Mouse (Mus musculus): ENCODE measurements at regions not wholly inside any gene's neighbourhood (a gene's known extent, or its start where the extent isn't known, plus 50 kb on each side); places are given as distances from the start of the nearest gene placed in this dataset.

GRCm38 (mm10) chr8:60372681-60373398 is 130.2 kb downstream of the Gm10283 start:
- WGBS: 90% methylated on average over 9 of the region's 9 CpGs
- no peak overlapping the region for H3K9ac ChIP-seq (ENCODE audit: low read depth, low read length)
- no peaks in the 10 kb centered on the region for H3K36me3 ChIP-seq (ENCODE audit: control insufficient read depth, insufficient read depth, low read length)
- no peak overlapping the region for H3K27ac ChIP-seq (ENCODE audit: low read depth, low read length)
- ATAC-seq: no peak
- H3K4me3 ChIP-seq (ENCODE audit: low read length): no peak overlapping the region
- no peaks in the 10 kb centered on the region for H3K9me3 ChIP-seq (ENCODE audit: control insufficient read depth, low read length)
- H3K4me2 ChIP-seq (ENCODE audit: low read length): no peak overlapping the region
- no peaks in the 10 kb centered on the region for H3K4me1 ChIP-seq (ENCODE audit: control insufficient read depth, insufficient read depth, low read depth, low read length)
- H3K27me3 ChIP-seq (replicated peaks; ENCODE audit: control insufficient read depth, insufficient read depth, low read length): no peaks in the 10 kb centered on the region

GRCm38 (mm10) chr8:60348291-60348690 is 154.7 kb downstream of the Gm10283 start:
- no peak overlapping the region for H3K4me2 ChIP-seq (ENCODE audit: low read length)
- no peaks in the 10 kb centered on the region for H3K9me3 ChIP-seq (ENCODE audit: control insufficient read depth, low read length)
- no peaks in the 10 kb centered on the region for H3K4me1 ChIP-seq (ENCODE audit: control insufficient read depth, insufficient read depth, low read depth, low read length)
- no peak overlapping the region for H3K4me3 ChIP-seq (ENCODE audit: low read length)
- WGBS: 41% methylated on average over 2 of the region's 2 CpGs
- H3K27ac ChIP-seq (ENCODE audit: low read depth, low read length): no peak overlapping the region
- H3K27me3 ChIP-seq (replicated peaks; ENCODE audit: control insufficient read depth, insufficient read depth, low read length): no peaks in the 10 kb centered on the region
- ATAC-seq: no peak
- no peaks in the 10 kb centered on the region for H3K36me3 ChIP-seq (ENCODE audit: control insufficient read depth, insufficient read depth, low read length)
- H3K9ac ChIP-seq (ENCODE audit: low read depth, low read length): no peak overlapping the region

GRCm38 (mm10) chr8:60345830-60346420 is 157.1 kb downstream of the Gm10283 start:
- Histone ChIP-seq H3K27ac (ENCODE audit: low read depth, low read length) (no peak overlapping the region), H3K4me1 (ENCODE audit: control insufficient read depth, insufficient read depth, low read depth, low read length) (no peaks in the 10 kb centered on the region), H3K4me2 (ENCODE audit: low read length) (no peak overlapping the region), H3K9ac (ENCODE audit: low read depth, low read length) (no peak overlapping the region), H3K4me3 (ENCODE audit: low read length) (no peak overlapping the region), H3K27me3 (replicated peaks; ENCODE audit: control insufficient read depth, insufficient read depth, low read length) (no peaks in the 10 kb centered on the region), H3K9me3 (ENCODE audit: control insufficient read depth, low read length) (no peaks in the 10 kb centered on the region), H3K36me3 (ENCODE audit: control insufficient read depth, insufficient read depth, low read length) (no peaks in the 10 kb centered on the region)
- WGBS: 31% methylated on average over 6 of the region's 6 CpGs
- peak; percentile 81; the same call in 1 of the 2 replicates for ATAC-seq

GRCm38 (mm10) chr8:60315478-60315877 is 187.5 kb downstream of the Gm10283 start:
- H3K36me3 ChIP-seq (ENCODE audit: control insufficient read depth, insufficient read depth, low read length): no peaks in the 10 kb centered on the region
- 63% methylated on average over 3 of the region's 3 CpGs for WGBS
- H3K27me3 ChIP-seq (replicated peaks; ENCODE audit: control insufficient read depth, insufficient read depth, low read length): no peaks in the 10 kb centered on the region
- H3K4me2 ChIP-seq (ENCODE audit: low read length): no peak overlapping the region
- H3K9me3 ChIP-seq (ENCODE audit: control insufficient read depth, low read length): no peaks in the 10 kb centered on the region
- H3K9ac ChIP-seq (ENCODE audit: low read depth, low read length): no peak overlapping the region
- ATAC-seq: no peak
- H3K27ac ChIP-seq (ENCODE audit: low read depth, low read length): no peak overlapping the region
- no peak overlapping the region for H3K4me3 ChIP-seq (ENCODE audit: low read length)
- H3K4me1 ChIP-seq (ENCODE audit: control insufficient read depth, insufficient read depth, low read depth, low read length): no peaks in the 10 kb centered on the region

- Histone ChIP-seq H3K27me3 (replicated peaks; ENCODE audit: control insufficient read depth, insufficient read depth, low read length) (no peaks in the 10 kb centered on the region), H3K4me2 (ENCODE audit: low read length) (no peak overlapping the region), H3K4me3 (ENCODE audit: low read length) (no peak overlapping the region), H3K9me3 (ENCODE audit: control insufficient read depth, low read length) (no peaks in the 10 kb centered on the region), H3K4me1 (ENCODE audit: control insufficient read depth, insufficient read depth, low read depth, low read length) (no peaks in the 10 kb centered on the region), H3K36me3 (ENCODE audit: control insufficient read depth, insufficient read depth, low read length) (no peaks in the 10 kb centered on the region), H3K9ac (ENCODE audit: low read depth, low read length) (no peak overlapping the region), H3K27ac (ENCODE audit: low read depth, low read length) (no peak overlapping the region)
- WGBS: 59% methylated on average over 8 of the region's 8 CpGs
- ATAC-seq: no peak
Measured at GRCm38 (mm10) chr8:60313977-60314854, 188.8 kb downstream of the Gm10283 start.

- Histone ChIP-seq H3K4me2 (ENCODE audit: low read length) (no peak overlapping the region), H3K27me3 (replicated peaks; ENCODE audit: control insufficient read depth, insufficient read depth, low read length) (no peaks in the 10 kb centered on the region), H3K9ac (ENCODE audit: low read depth, low read length) (no peak overlapping the region), H3K27ac (ENCODE audit: low read depth, low read length) (no peak overlapping the region), H3K9me3 (ENCODE audit: control insufficient read depth, low read length) (no peaks in the 10 kb centered on the region), H3K36me3 (ENCODE audit: control insufficient read depth, insufficient read depth, low read length) (no peaks in the 10 kb centered on the region), H3K4me3 (ENCODE audit: low read length) (no peak overlapping the region), H3K4me1 (ENCODE audit: control insufficient read depth, insufficient read depth, low read depth, low read length) (no peaks in the 10 kb centered on the region)
- WGBS: 58% methylated on average over 2 of the region's 2 CpGs
- no peak for ATAC-seq
Measured at GRCm38 (mm10) chr8:60310136-60310535, 192.9 kb downstream of the Gm10283 start.

- no peaks in the 10 kb centered on the region for H3K9me3 ChIP-seq (ENCODE audit: control insufficient read depth, low read length)
- H3K27ac ChIP-seq (ENCODE audit: low read depth, low read length): no peak overlapping the region
- WGBS: 87% methylated on average over 7 of the region's 7 CpGs
- H3K27me3 ChIP-seq (replicated peaks; ENCODE audit: control insufficient read depth, insufficient read depth, low read length): no peaks in the 10 kb centered on the region
- no peak for ATAC-seq
- H3K9ac ChIP-seq (ENCODE audit: low read depth, low read length): no peak overlapping the region
- H3K4me3 ChIP-seq (ENCODE audit: low read length): no peak overlapping the region
- no peaks in the 10 kb centered on the region for H3K4me1 ChIP-seq (ENCODE audit: control insufficient read depth, insufficient read depth, low read depth, low read length)
- H3K4me2 ChIP-seq (ENCODE audit: low read length): no peak overlapping the region
- no peaks in the 10 kb centered on the region for H3K36me3 ChIP-seq (ENCODE audit: control insufficient read depth, insufficient read depth, low read length)
Measured at GRCm38 (mm10) chr8:60301282-60301681, 201.7 kb downstream of the Gm10283 start.

GRCm38 (mm10) chr8:60277211-60277801 is 225.7 kb downstream of the Gm10283 start:
- no peaks in the 10 kb centered on the region for H3K9me3 ChIP-seq (ENCODE audit: control insufficient read depth, low read length)
- H3K9ac ChIP-seq (ENCODE audit: low read depth, low read length): no peak overlapping the region
- H3K36me3 ChIP-seq (ENCODE audit: control insufficient read depth, insufficient read depth, low read length): no peaks in the 10 kb centered on the region
- no peak overlapping the region for H3K27ac ChIP-seq (ENCODE audit: low read depth, low read length)
- H3K4me3 ChIP-seq (ENCODE audit: low read length): no peak overlapping the region
- no peaks in the 10 kb centered on the region for H3K27me3 ChIP-seq (replicated peaks; ENCODE audit: control insufficient read depth, insufficient read depth, low read length)
- no peak overlapping the region for H3K4me2 ChIP-seq (ENCODE audit: low read length)
- H3K4me1 ChIP-seq (ENCODE audit: control insufficient read depth, insufficient read depth, low read depth, low read length): no peaks in the 10 kb centered on the region
- WGBS: 32% methylated on average over 2 of the region's 2 CpGs
- ATAC-seq: no peak

- Histone ChIP-seq H3K4me2 (ENCODE audit: low read length) (no peak overlapping the region), H3K4me3 (ENCODE audit: low read length) (no peak overlapping the region), H3K4me1 (ENCODE audit: control insufficient read depth, insufficient read depth, low read depth, low read length) (no peaks in the 10 kb centered on the region), H3K27me3 (replicated peaks; ENCODE audit: control insufficient read depth, insufficient read depth, low read length) (no peaks in the 10 kb centered on the region), H3K36me3 (ENCODE audit: control insufficient read depth, insufficient read depth, low read length) (no peaks in the 10 kb centered on the region), H3K9me3 (ENCODE audit: control insufficient read depth, low read length) (no peaks in the 10 kb centered on the region), H3K9ac (ENCODE audit: low read depth, low read length) (no peak overlapping the region), H3K27ac (ENCODE audit: low read depth, low read length) (no peak overlapping the region)
- WGBS: 57% methylated on average over 6 of the region's 6 CpGs
- ATAC-seq: no peak
Measured at GRCm38 (mm10) chr8:60250341-60250740, 252.7 kb downstream of the Gm10283 start.

All from hindbrain, embryonic 16.5 days (tissue).